Mouse (Mus musculus) MEL (cell line): Measurements from ENCODE around the gene Slc26a10. TPM values are rescaled to one million over a fixed set of nuclear protein-coding genes. Genes with fewer than 3 reads are reported as not detected.

Experiments used
- DNase-seq: peaks from one replicate; pipeline ENCODE4 v3.0.0; 2011; ENCODE audit warnings: low read depth, low spot score
- H3K27ac ChIP-seq: 2 replicates; pipeline ENCODE4 v1.5.1; 2012; ENCODE audit warnings: low read depth, mild to moderate bottlenecking, control low read depth, low read length, moderate library complexity; ENCODE audit not compliant: control insufficient read depth
- H3K27me3 ChIP-seq, 2 experiments: fragments of 150-350 bp in 1 of 2; sonication (generic) in 1 of 2; 2 replicates each; pipeline ENCODE4 v1.6.1; 2012; ENCODE audit warnings: low read length in 2 of 2, mild to moderate bottlenecking in 2 of 2, improper control_type of control experiment in 1 of 2, moderate library complexity in 1 of 2; ENCODE audit not compliant: insufficient read depth in 2 of 2, control insufficient read depth in 1 of 2
- H3K36me3 ChIP-seq, 2 experiments: 2 replicates each; pipeline ENCODE4 v1.6.1; 2012 to 2014; ENCODE audit warnings: low read length in 2 of 2, improper control_type of control experiment in 1 of 2, inconsistent platforms in 1 of 2, mild to moderate bottlenecking in 1 of 2; ENCODE audit not compliant: insufficient read depth in 2 of 2, control insufficient read depth in 1 of 2
- H3K4me1 ChIP-seq, 2 experiments: fragments of 150-350 bp in 1 of 2; sonication (generic) in 1 of 2; 2 replicates each; pipeline ENCODE4 v1.6.1; 2012; ENCODE audit warnings: low read length in 2 of 2, improper control_type of control experiment in 1 of 2, mild to moderate bottlenecking in 1 of 2; ENCODE audit not compliant: insufficient read depth in 2 of 2, control insufficient read depth in 1 of 2
- H3K4me3 ChIP-seq, 2 experiments: fragments of 150-350 bp in 1 of 2; sonication (generic) in 1 of 2; 2 replicates each; pipeline ENCODE4 v1.5.1; 2012; ENCODE audit warnings: low read depth in 2 of 2, low read length in 2 of 2, mild to moderate bottlenecking in 2 of 2, moderate library complexity in 2 of 2, control low read depth in 1 of 2, improper control_type of control experiment in 1 of 2; ENCODE audit not compliant: control insufficient read depth in 1 of 2, insufficient read depth in 1 of 2
- H3K79me2 ChIP-seq: 2 replicates; pipeline ENCODE4 v1.6.1; 2012; ENCODE audit warnings: mild to moderate bottlenecking, low read length, moderate library complexity; ENCODE audit not compliant: control insufficient read depth, poor library complexity, insufficient read depth
- H3K9ac ChIP-seq: 2 replicates; pipeline ENCODE4 v1.6.1; 2012; ENCODE audit warnings: low read depth, mild to moderate bottlenecking, control low read depth, low read length, moderate library complexity; ENCODE audit not compliant: control insufficient read depth, poor library complexity, severe bottlenecking
- H3K9me3 ChIP-seq: fragments of 150-350 bp; sonication (generic); replicated peaks from 2 replicates; pipeline ENCODE4 v1.6.1; 2012; ENCODE audit warnings: mild to moderate bottlenecking, low read length, improper control_type of control experiment, moderate library complexity; ENCODE audit not compliant: insufficient read depth
- BHLHE40 ChIP-seq: IDR thresholded peaks from 2 replicates; pipeline ENCODE4 v1.6.1; 2012; ENCODE audit warnings: low read depth, mild to moderate bottlenecking, inconsistent platforms, low read length, improper control_type of control experiment, borderline replicate concordance
- CTCF ChIP-seq, 3 experiments: IDR thresholded peaks in 2 of 3; conservative IDR thresholded peaks in 1 of 3; 2 replicates each; pipeline ENCODE4 v1.5.1; 2011 to 2012; ENCODE audit warnings: low read length in 3 of 3, low read depth in 2 of 3, mild to moderate bottlenecking in 2 of 3, improper control_type of control experiment in 1 of 3, inconsistent platforms in 1 of 3, mixed read lengths in 1 of 3, moderate library complexity in 1 of 3; ENCODE audit not compliant: control insufficient read depth in 1 of 3, insufficient read depth in 1 of 3, poor library complexity in 1 of 3, severe bottlenecking in 1 of 3
- E2F4 ChIP-seq: IDR thresholded peaks from 2 replicates; pipeline ENCODE4 v1.6.1; 2011; ENCODE audit warnings: low read depth, low read length, improper control_type of control experiment, borderline replicate concordance
- EP300 ChIP-seq, 2 experiments: IDR thresholded peaks; 2 replicates each; pipeline ENCODE4 v1.6.1; 2011; ENCODE audit warnings: improper control_type of control experiment in 2 of 2, low read length in 2 of 2, low read depth in 1 of 2, mild to moderate bottlenecking in 1 of 2
- ETS1 ChIP-seq: IDR thresholded peaks from 2 replicates; pipeline ENCODE4 v1.6.1; 2012; ENCODE audit warnings: low read depth, mild to moderate bottlenecking, inconsistent platforms, low read length, improper control_type of control experiment, moderate library complexity
- GATA1 ChIP-seq: IDR thresholded peaks from 2 replicates; pipeline ENCODE4 v1.6.1; 2011; ENCODE audit warnings: low read depth, low read length, improper control_type of control experiment
- JUND ChIP-seq: IDR thresholded peaks from 2 replicates; pipeline ENCODE4 v1.6.1; 2011; ENCODE audit warnings: low read depth, mild to moderate bottlenecking, improper control_type of control experiment, low read length
- MAFK ChIP-seq: IDR thresholded peaks from 2 replicates; pipeline ENCODE4 v1.6.1; 2011; ENCODE audit warnings: low read depth, mild to moderate bottlenecking, low read length, improper control_type of control experiment, borderline replicate concordance
- MYB ChIP-seq: IDR thresholded peaks from 2 replicates; pipeline ENCODE4 v1.6.1; 2011; ENCODE audit warnings: mild to moderate bottlenecking, low read depth, low read length, improper control_type of control experiment
- MYC ChIP-seq: IDR thresholded peaks from 2 replicates; pipeline ENCODE4 v1.6.1; 2011; ENCODE audit warnings: low read depth, mild to moderate bottlenecking, low read length, improper control_type of control experiment, moderate library complexity
- NELFE ChIP-seq: IDR thresholded peaks from 2 replicates; pipeline ENCODE4 v1.6.1; 2011; ENCODE audit warnings: low read depth, low read length, improper control_type of control experiment
- NRF1 ChIP-seq: IDR thresholded peaks from 2 replicates; pipeline ENCODE4 v1.6.1; 2014; ENCODE audit warnings: low read depth, mild to moderate bottlenecking, inconsistent platforms, low read length, improper control_type of control experiment, moderate library complexity; ENCODE audit not compliant: poor library complexity, insufficient read depth, severe bottlenecking
- POLR2A ChIP-seq, 2 experiments: IDR thresholded peaks; 2 replicates each; pipeline ENCODE4 v1.6.1; 2011 to 2012; ENCODE audit warnings: low read length in 2 of 2, mild to moderate bottlenecking in 2 of 2, control low read depth in 1 of 2, improper control_type of control experiment in 1 of 2, low read depth in 1 of 2, moderate library complexity in 1 of 2; ENCODE audit not compliant: control insufficient read depth in 1 of 2, insufficient read depth in 1 of 2, poor library complexity in 1 of 2
- POLR2AphosphoS2 ChIP-seq: IDR thresholded peaks from 2 replicates; pipeline ENCODE4 v1.6.1; 2011; ENCODE audit warnings: low read length, improper control_type of control experiment
- RCOR1 ChIP-seq: IDR thresholded peaks from 2 replicates; pipeline ENCODE4 v1.6.1; 2012; ENCODE audit warnings: low read depth, mild to moderate bottlenecking, inconsistent platforms, low read length, improper control_type of control experiment
- SIN3A ChIP-seq: IDR thresholded peaks from 2 replicates; pipeline ENCODE4 v1.6.1; 2012; ENCODE audit warnings: low read length, improper control_type of control experiment, inconsistent platforms
- TAL1 ChIP-seq: IDR thresholded peaks from 2 replicates; pipeline ENCODE4 v1.6.1; 2012; ENCODE audit warnings: mild to moderate bottlenecking, inconsistent platforms, low read length, moderate library complexity, mixed read lengths
- TCF12 ChIP-seq: IDR thresholded peaks from 2 replicates; pipeline ENCODE4 v1.6.1; 2014; ENCODE audit warnings: low read depth, mild to moderate bottlenecking, inconsistent platforms, low read length, improper control_type of control experiment, moderate library complexity
- ZC3H11A ChIP-seq: IDR thresholded peaks from 2 replicates; pipeline ENCODE4 v1.6.1; 2012; ENCODE audit warnings: low read depth, mild to moderate bottlenecking, inconsistent platforms, low read length, improper control_type of control experiment
- ZKSCAN1 ChIP-seq: IDR thresholded peaks from 2 replicates; pipeline ENCODE4 v1.6.1; 2012; ENCODE audit warnings: low read depth, mild to moderate bottlenecking, inconsistent platforms, low read length, improper control_type of control experiment, moderate library complexity
- polyA plus RNA-seq, 2 experiments: library from polyadenylated mRNA; stranded (reverse) in 1 of 2; unstranded in 1 of 2; fragments of >175 nt in 1 of 2; fragments of >200 nt in 1 of 2; gene quantifications; 2 replicates each; pipeline versions ENCODE4 v1.2.1 to v1.2.4; 2012; ENCODE audit warnings: low replicate concordance in 2 of 2, low read depth in 1 of 2; ENCODE audit not compliant: insufficient read length in 2 of 2, insufficient read depth in 1 of 2, missing spikeins in 1 of 2
- total RNA-seq: library from RNA; depleted of rRNA; stranded (reverse); fragments of 300-350 nt; gene quantifications from 2 replicates; pipeline ENCODE4 v1.2.3, GENCODE M21; 2012

The Slc26a10 gene
- total and polyA plus RNA-seq, 3 experiments, result 1.1 to 1.3 TPM; not detected in 1

- TF ChIP-seq GATA1 (peak; percentile 85), EP300 (IDR thresholded peaks at IDR 0.05; ENCODE audit: low read depth in 1 of 2, low read length in 2 of 2) (peak; percentile 91 to 97), RCOR1 (peak; percentile 78), ZKSCAN1 (peak; percentile 99), POLR2A (IDR thresholded peaks at IDR 0.05; ENCODE audit: control insufficient read depth in 1 of 2, insufficient read depth in 1 of 2, low read depth in 1 of 2, low read length in 2 of 2, poor library complexity in 1 of 2) (no peak; a peak in 1 of 4 replicates), NRF1 (peak; percentile 58; the same call in 1 of the 2 replicates), TAL1 (peak; percentile 93), CTCF (IDR thresholded peaks at IDR 0.05 in 2 of 3, conservative IDR thresholded peaks at IDR 0.05 in 1 of 3; ENCODE audit: control insufficient read depth in 1 of 3, insufficient read depth in 1 of 3, low read depth in 2 of 3, low read length in 3 of 3, poor library complexity in 1 of 3, severe bottlenecking in 1 of 3) (no peak), MAFK (no peak), NELFE (peak; percentile 24; the same call in 1 of the 2 replicates), POLR2AphosphoS2 (no peak), ZC3H11A (no peak)
Observed at GRCm38 (mm10) chr10:127205373-127205772, 24.9 kb upstream of the Slc26a10 start (continued).

GRCm38 (mm10) chr10:127204589-127204988 is 24.1 kb upstream of the Slc26a10 start:
- DNase-seq, result no peak
- TF ChIP-seq TCF12, result 0 out of 2 replicates have a peak, but pooled peaks have one; percentile 29
- 0 out of 2 replicates have a peak, but pooled peaks have one; percentile 26 for TF ChIP-seq BHLHE40
- no peak for TF ChIP-seq MYC
- TF ChIP-seq E2F4, result no peak
- no peak for TF ChIP-seq JUND
- 0 out of 2 replicates have a peak, but pooled peaks have one; percentile 49 for TF ChIP-seq MYB
- no peak for TF ChIP-seq SIN3A
- no peak for TF ChIP-seq NELFE
- peak; percentile 49 to 51; a peak in 2 of 4 replicates for TF ChIP-seq EP300 (IDR thresholded peaks at IDR 0.05; ENCODE audit: low read depth in 1 of 2, low read length in 2 of 2)
- peak; percentile 39; the same call in 1 of the 2 replicates for TF ChIP-seq ETS1
- TF ChIP-seq CTCF (IDR thresholded peaks at IDR 0.05 in 2 of 3, conservative IDR thresholded peaks at IDR 0.05 in 1 of 3; ENCODE audit: control insufficient read depth in 1 of 3, insufficient read depth in 1 of 3, low read depth in 2 of 3, low read length in 3 of 3, poor library complexity in 1 of 3, severe bottlenecking in 1 of 3), result no peak
- Histone ChIP-seq H3K4me3 (peak overlapping the region in 1 of 2 experiments; percentile 6; a peak in 1 of 4 replicates), H3K27ac (peak overlapping the region; percentile 94), H3K79me2 (peaks cover 13% of the 10 kb centered on the region), H3K4me1 (peaks cover 25 to 30% of the 10 kb centered on the region in 2 experiments), H3K9me3 (no peaks in the 10 kb centered on the region), H3K9ac (peak overlapping the region; percentile 48), H3K27me3 (no peaks in the 10 kb centered on the region), H3K36me3 (peaks cover 19 to 30% of the 10 kb centered on the region in 2 experiments)
